ENCODE assay signal across 28 mouse cellular contexts in the genomic region with DNA sequence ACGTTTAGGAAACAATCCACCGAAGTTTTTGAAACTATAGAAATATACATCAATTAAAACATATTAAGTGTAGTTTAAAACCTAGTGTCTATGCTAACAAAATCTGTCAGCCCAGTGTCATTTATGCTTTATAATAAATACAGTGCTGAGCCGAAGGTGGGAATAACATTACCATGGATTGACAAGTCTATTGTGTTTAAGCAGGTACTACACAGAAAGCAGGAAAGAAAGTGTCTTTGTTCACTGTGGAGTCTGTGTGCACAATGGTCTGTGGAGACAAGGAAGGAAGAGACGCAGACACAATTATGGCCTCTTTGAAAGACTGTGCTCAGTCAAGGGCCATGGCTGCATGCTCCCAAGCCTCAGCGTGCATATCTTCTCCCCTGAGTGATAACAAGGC.
"Had no signal": no experiment of that assay in that cellular context is flagged by ENCODE, and none has a peak within 500 bp of the region (broad histone marks: within the 10 kb centered on the region; RNA-seq: fewer than 3 reads in every experiment).

No protein-coding gene starts in this region.

- H3K36me3 ChIP-seq: heart, embryonic 10.5 days; heart, embryonic 12.5 days; hindbrain, embryonic 10.5 days; hindbrain, embryonic 12.5 days; intestine, embryonic 15.5 days; limb, embryonic 10.5 days; limb, embryonic 12.5 days; liver, embryonic 13.5 days; liver, embryonic 15.5 days had no signal

- H3K4me1 ChIP-seq: heart, embryonic 10.5 days; heart, embryonic 12.5 days; hindbrain, embryonic 10.5 days; hindbrain, embryonic 12.5 days; intestine, embryonic 15.5 days; limb, embryonic 12.5 days; liver, embryonic 13.5 days; liver, embryonic 15.5 days had no signal

- ATAC-seq: hindbrain, embryonic 16.5 days; inflammation-experienced regulatory T-cells, adult 6 months; intestine, embryonic 15.5 days; intestine, postnatal 0 days had no signal

- DNase-seq: gastrocnemius, adult 2 months; gastrocnemius, postnatal 10 days; gastrocnemius, postnatal 25 days; heart, adult 18-20 months; heart, postnatal 10 days; heart, postnatal 4 days; kidney, adult 18-20 months; kidney, adult 8-10 months; kidney, postnatal 10 days; kidney, postnatal 25 days; kidney, postnatal 4 days; liver; liver, embryonic 13.5 days had no signal

- H3K4me2 ChIP-seq: heart, embryonic 12.5 days; hindbrain, embryonic 12.5 days; hindbrain, embryonic 14.5 days; intestine, embryonic 15.5 days; limb, embryonic 12.5 days; liver, embryonic 11.5 days; liver, embryonic 13.5 days; liver, embryonic 15.5 days had no signal

- H3K4me3 ChIP-seq: gastrocnemius, adult 2 months; heart, embryonic 10.5 days; heart, embryonic 12.5 days; hindbrain, embryonic 10.5 days; hindbrain, embryonic 12.5 days; intestine, embryonic 15.5 days; layer of hippocampus, adult 2 months; left cerebral cortex, adult 2 months; limb, embryonic 10.5 days; limb, embryonic 12.5 days; liver, embryonic 13.5 days; liver, embryonic 15.5 days had no signal

- H3K27ac ChIP-seq: gastrocnemius, adult 2 months; heart, embryonic 10.5 days; hindbrain, embryonic 10.5 days; hindbrain, embryonic 12.5 days; hindbrain, embryonic 14.5 days; intestine, embryonic 15.5 days; layer of hippocampus, adult 2 months; left cerebral cortex, adult 2 months; limb, embryonic 10.5 days; limb, embryonic 12.5 days; liver, embryonic 13.5 days; liver, embryonic 15.5 days had no signal

- H3K27me3 ChIP-seq: heart, embryonic 12.5 days; hindbrain, embryonic 12.5 days; intestine, embryonic 15.5 days; liver, embryonic 13.5 days; liver, embryonic 15.5 days had no signal

- H3K9me3 ChIP-seq: heart, embryonic 10.5 days; heart, embryonic 12.5 days; hindbrain, embryonic 10.5 days; hindbrain, embryonic 12.5 days; intestine, embryonic 15.5 days; limb, embryonic 10.5 days; limb, embryonic 12.5 days; liver, embryonic 13.5 days; liver, embryonic 15.5 days had no signal

- H3K9ac ChIP-seq: heart, embryonic 12.5 days; hindbrain, embryonic 12.5 days; hindbrain, embryonic 14.5 days; intestine, embryonic 15.5 days; limb, embryonic 12.5 days; liver, embryonic 13.5 days; liver, embryonic 15.5 days had no signal
